ENCODE assay signal across 14 mouse cellular contexts in the genomic region with DNA sequence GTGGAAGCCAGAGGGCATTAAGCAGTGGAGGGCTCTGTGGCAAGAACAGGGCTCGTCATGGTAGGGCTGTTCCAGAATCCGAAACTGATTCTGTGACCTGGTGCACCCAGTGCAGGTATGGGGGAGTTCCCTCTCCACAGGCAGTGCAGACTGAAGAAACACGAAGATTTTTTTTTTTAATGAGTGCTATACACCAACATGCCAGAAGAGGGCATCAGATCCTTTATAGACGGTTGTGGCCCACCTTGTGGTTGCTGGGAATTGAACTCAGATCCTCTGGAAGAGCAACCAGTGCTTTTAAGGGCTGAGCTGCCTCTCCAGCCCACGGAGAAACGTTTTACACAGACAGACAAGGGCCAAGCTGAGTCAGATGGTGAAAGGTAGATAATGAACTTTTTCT.
A peak's percentile ranks its signal among the peaks of the same experiment; 100 is the strongest.
DNase-seq lines count a peak whose midpoint lies in the region; ATAC-seq and TF ChIP-seq lines count a peak whose summit lies in the region.
"Had no signal": no experiment of that assay in that cellular context is flagged by ENCODE, and none has a peak within 500 bp of the region (broad histone marks: within the 10 kb centered on the region; RNA-seq: fewer than 3 reads in every experiment).

No protein-coding gene starts in this region.

- H3K27ac ChIP-seq in heart, adult 2 months, result no peak overlapping the region
- H3K27ac ChIP-seq in lung, postnatal 0 days (ENCODE audit: low read length), result no peak overlapping the region
- H3K27ac ChIP-seq in hindbrain, postnatal 0 days, result no peak overlapping the region
- no peak overlapping the region for H3K27ac ChIP-seq in midbrain, embryonic 10.5 days (replicated peaks)
- H3K27ac ChIP-seq: limb, embryonic 10.5 days had no signal

- peak; percentile 44 for TF ChIP-seq CTCF in heart, adult 2 months (IDR thresholded peaks at IDR 0.05)
- TF ChIP-seq CTCF in lung, postnatal 0 days (IDR thresholded peaks at IDR 0.05), result peak; percentile 47
- no peak for TF ChIP-seq CTCF in lung, adult 2 months (IDR thresholded peaks at IDR 0.05; ENCODE audit: insufficient read depth, low read length)
- TF ChIP-seq CTCF in hindbrain, postnatal 0 days (IDR thresholded peaks at IDR 0.05; ENCODE audit: low read depth), result no peak

- H3K36me3 ChIP-seq in heart, adult 2 months (ENCODE audit: control insufficient read depth, insufficient read depth, low read length), result no peaks in the 10 kb centered on the region
- H3K36me3 ChIP-seq in lung, postnatal 0 days (ENCODE audit: insufficient read depth, low read length), result no peaks in the 10 kb centered on the region
- H3K36me3 ChIP-seq in hindbrain, postnatal 0 days (ENCODE audit: insufficient read depth, low read length), result no peaks in the 10 kb centered on the region
- no peaks in the 10 kb centered on the region for H3K36me3 ChIP-seq in midbrain, embryonic 10.5 days
- H3K36me3 ChIP-seq: G1E; limb, embryonic 10.5 days had no signal

- H3K4me2 ChIP-seq in lung, postnatal 0 days (replicated peaks; ENCODE audit: low read depth, low read length), result no peak overlapping the region
- H3K4me2 ChIP-seq in hindbrain, postnatal 0 days (ENCODE audit: low read depth, low read length), result no peak overlapping the region

- DNase-seq in heart, adult 2 months, result no peak
- no peak for DNase-seq in heart, adult 11 months
- DNase-seq in lung, postnatal 0 days (ENCODE audit: low spot score), result no peak
- DNase-seq in lung, adult 2 months, result no peak
- peak; percentile 84 for DNase-seq in ZHBTc4 (ENCODE audit: low read depth, low spot score)
- DNase-seq in hindbrain, postnatal 0 days (ENCODE audit: low spot score), result no peak
- no peak for DNase-seq in gastrocnemius, postnatal 4 days (ENCODE audit: low spot score in 2 of 2)
- DNase-seq in midbrain, embryonic 10.5 days (ENCODE audit: low spot score), result no peak
- DNase-seq: cerebellum, adult 11 months; right cerebral cortex, postnatal 25 days had no signal

- H3K79me2 ChIP-seq in heart, adult 2 months (replicated peaks; ENCODE audit: control insufficient read depth, insufficient read depth, low read length), result no peaks in the 10 kb centered on the region

- WGBS in heart, adult 2 months, result 65% methylated on average over 6 of the region's 6 CpGs
- WGBS in lung, postnatal 0 days, result 69% methylated on average over 6 of the region's 6 CpGs
- WGBS in lung, adult 2 months, result 69% methylated on average over 6 of the region's 6 CpGs
- WGBS in hindbrain, postnatal 0 days, result 71% methylated on average over 6 of the region's 6 CpGs
- 72% methylated on average over 6 of the region's 6 CpGs for WGBS in midbrain, embryonic 10.5 days

- no peaks in the 10 kb centered on the region for H3K4me1 ChIP-seq in heart, adult 2 months (ENCODE audit: control insufficient read depth, insufficient read depth, low read length)
- no peaks in the 10 kb centered on the region for H3K4me1 ChIP-seq in lung, postnatal 0 days (ENCODE audit: insufficient read depth, low read depth, low read length)
- no peaks in the 10 kb centered on the region for H3K4me1 ChIP-seq in lung, adult 2 months (ENCODE audit: control insufficient read depth, insufficient read depth, low read length)
- no peaks in the 10 kb centered on the region for H3K4me1 ChIP-seq in hindbrain, postnatal 0 days (ENCODE audit: insufficient read depth, low read length)
- no peaks in the 10 kb centered on the region for H3K4me1 ChIP-seq in midbrain, embryonic 10.5 days
- H3K4me1 ChIP-seq: limb, embryonic 10.5 days had no signal

- no peaks in the 10 kb centered on the region for H3K9me3 ChIP-seq in lung, postnatal 0 days (ENCODE audit: low read length)
- H3K9me3 ChIP-seq in hindbrain, postnatal 0 days (ENCODE audit: low read length), result no peaks in the 10 kb centered on the region
- no peaks in the 10 kb centered on the region for H3K9me3 ChIP-seq in midbrain, embryonic 10.5 days (replicated peaks)
- H3K9me3 ChIP-seq: limb, embryonic 10.5 days had no signal

- intact Hi-C loops in heart, adult 2 months (cut with DNase I), result loop anchor here (5.0 kb wide), 1 partner anchor 139 kb away; no protein-coding TSS in a partner anchor

- no peaks in the 10 kb centered on the region for H3K27me3 ChIP-seq in heart, adult 2 months (ENCODE audit: control insufficient read depth, insufficient read depth, low read length)
- no peaks in the 10 kb centered on the region for H3K27me3 ChIP-seq in lung, postnatal 0 days (replicated peaks; ENCODE audit: insufficient read depth, low read length)
- no peaks in the 10 kb centered on the region for H3K27me3 ChIP-seq in hindbrain, postnatal 0 days (ENCODE audit: insufficient read depth, low read length)
- no peaks in the 10 kb centered on the region for H3K27me3 ChIP-seq in midbrain, embryonic 10.5 days (ENCODE audit: low read depth, poor library complexity, severe bottlenecking)

- no peak for TF ChIP-seq POLR2A in heart, adult 2 months (IDR thresholded peaks at IDR 0.05; ENCODE audit: insufficient read depth, low read depth, low read length)
- TF ChIP-seq POLR2A in lung, adult 2 months (IDR thresholded peaks at IDR 0.05; ENCODE audit: borderline replicate concordance, extremely low read depth, low read depth, low read length), result no peak

- no peak for TF ChIP-seq EP300 in heart, adult 2 months (IDR thresholded peaks at IDR 0.05; ENCODE audit: insufficient read depth, low read depth, low read length)
- TF ChIP-seq EP300 in lung, postnatal 0 days (IDR thresholded peaks at IDR 0.05), result no peak

- ATAC-seq in lung, postnatal 0 days, result no peak
- no peak for ATAC-seq in hindbrain, postnatal 0 days
- ATAC-seq: inflammation-experienced regulatory T-cells, adult 6 months; midbrain, embryonic 16.5 days had no signal

- no peak overlapping the region for H3K9ac ChIP-seq in heart, adult 2 months (ENCODE audit: low read depth, low read length)
- H3K9ac ChIP-seq in lung, postnatal 0 days (replicated peaks; ENCODE audit: low read depth), result no peak overlapping the region
- no peak overlapping the region for H3K9ac ChIP-seq in hindbrain, postnatal 0 days (replicated peaks; ENCODE audit: low read length)

- no peak overlapping the region for H3K4me3 ChIP-seq in heart, adult 2 months
- H3K4me3 ChIP-seq in lung, postnatal 0 days (ENCODE audit: low read depth, low read length), result no peak overlapping the region
- H3K4me3 ChIP-seq in lung, adult 2 months (replicated peaks; ENCODE audit: extremely low read depth, low read depth, low read length), result no peak overlapping the region
- H3K4me3 ChIP-seq in hindbrain, postnatal 0 days (ENCODE audit: low read length), result no peak overlapping the region
- no peak overlapping the region for H3K4me3 ChIP-seq in midbrain, embryonic 10.5 days
- H3K4me3 ChIP-seq: limb, embryonic 10.5 days had no signal

Comparison
In these comparisons a context has a peak if more than half of its experiments do, and no peak if none do; other contexts are left out.
1. CTCF ChIP-seq: peak in heart, adult 2 months (single experiment) and lung, postnatal 0 days (single experiment); none in lung, adult 2 months (single experiment) and hindbrain, postnatal 0 days (single experiment).